Mouse (Mus musculus): ENCODE results near the gene Tex29. TPM values are rescaled to one million over a fixed set of nuclear protein-coding genes. Genes with fewer than 3 reads are reported as not detected.

Gene Tex29
- not detected for total RNA-seq (2023)

GRCm38 (mm10) chr8:11840174-11840573 is at the start of gene Tex29:
Tex29 (plus strand) TSS chr8:11840474.

Other genes starting within 250 kb of the Tex29 start
- 108 TPM for gene Ankrd10, start 204.7 kb upstream of the Tex29 start, total RNA-seq (2023)
- gene 1700016D06Rik, start 139.4 kb upstream of the Tex29 start, total RNA-seq (2023) = not detected
- 64.6 TPM for gene Arhgef7, start 112.8 kb upstream of the Tex29 start, total RNA-seq (2023)